Mouse (Mus musculus) heart, embryonic 13.5 days (tissue): ENCODE data around the gene Bloc1s4. TPM values are rescaled to one million over a fixed set of nuclear protein-coding genes. Genes with fewer than 3 reads are reported as not detected.
"Not testable (repeated sequence)": the region's sequence is repeated elsewhere in the genome, so short reads cannot be mapped to it uniquely, and the experiment has no call there.

Experiments used
- ATAC-seq: fragments of 200-750 bp; cut with Nextera tagmentation; 2 replicates; pipeline ENCODE4 v1.8.0; 2017; ENCODE audit warnings: moderate TSS enrichment; ENCODE audit not compliant: insufficient number of reproducible peaks, low FRiP score, low TSS enrichment; ENCODE audit errors: extremely low read depth
- H3K27ac ChIP-seq: fragments of 300-500 bp; sonication (generic); replicated peaks from 2 replicates; pipeline ENCODE4 v1.5.1; 2015; ENCODE audit warnings: moderate library complexity, mild to moderate bottlenecking, inconsistent platforms
- H3K27me3 ChIP-seq: fragments of 300-500 bp; sonication (generic); replicated peaks from 2 replicates; pipeline ENCODE4 v1.6.1; 2015; ENCODE audit warnings: mild to moderate bottlenecking, inconsistent platforms
- H3K36me3 ChIP-seq: fragments of 300-500 bp; sonication (generic); 2 replicates; pipeline ENCODE4 v1.6.1; 2015; ENCODE audit warnings: mild to moderate bottlenecking, inconsistent platforms
- H3K4me1 ChIP-seq: fragments of 300-500 bp; sonication (generic); 2 replicates; pipeline ENCODE4 v1.6.1; 2015; ENCODE audit warnings: inconsistent platforms
- H3K4me2 ChIP-seq: fragments of 300-500 bp; sonication (generic); 2 replicates; pipeline ENCODE4 v1.6.1; 2015; ENCODE audit warnings: inconsistent platforms, mild to moderate bottlenecking, moderate library complexity
- H3K4me3 ChIP-seq: fragments of 300-500 bp; sonication (generic); 2 replicates; pipeline ENCODE4 v1.5.1; 2015; ENCODE audit warnings: moderate library complexity, mild to moderate bottlenecking, inconsistent platforms
- H3K9ac ChIP-seq: fragments of 300-500 bp; sonication (generic); 2 replicates; pipeline ENCODE4 v1.6.1; 2015; ENCODE audit warnings: inconsistent platforms, mild to moderate bottlenecking, moderate library complexity
- H3K9me3 ChIP-seq: fragments of 300-500 bp; sonication (generic); 2 replicates; pipeline ENCODE4 v1.6.1; 2016; ENCODE audit warnings: inconsistent platforms
- WGBS: fragments of 180-500 bp; shearing (Covaris S2); methylation state at CpG from one replicate; pipeline ENCODE4 v1.1.7; 2015; ENCODE audit warnings: mixed read lengths; 5-methylcytosine and 5-hydroxymethylcytosine counted together
- polyA plus RNA-seq: library from polyadenylated mRNA; unstranded; fragments of >200 nt; fragmentation: Nextera tagmentation; extraction: Ambion mirVana; gene quantifications from 2 replicates; pipeline ENCODE4 v1.2.1, GENCODE M21; 2015

The Bloc1s4 gene
- polyA plus RNA-seq = 17.1 and 18.0 TPM in 2 replicates

DNA sequence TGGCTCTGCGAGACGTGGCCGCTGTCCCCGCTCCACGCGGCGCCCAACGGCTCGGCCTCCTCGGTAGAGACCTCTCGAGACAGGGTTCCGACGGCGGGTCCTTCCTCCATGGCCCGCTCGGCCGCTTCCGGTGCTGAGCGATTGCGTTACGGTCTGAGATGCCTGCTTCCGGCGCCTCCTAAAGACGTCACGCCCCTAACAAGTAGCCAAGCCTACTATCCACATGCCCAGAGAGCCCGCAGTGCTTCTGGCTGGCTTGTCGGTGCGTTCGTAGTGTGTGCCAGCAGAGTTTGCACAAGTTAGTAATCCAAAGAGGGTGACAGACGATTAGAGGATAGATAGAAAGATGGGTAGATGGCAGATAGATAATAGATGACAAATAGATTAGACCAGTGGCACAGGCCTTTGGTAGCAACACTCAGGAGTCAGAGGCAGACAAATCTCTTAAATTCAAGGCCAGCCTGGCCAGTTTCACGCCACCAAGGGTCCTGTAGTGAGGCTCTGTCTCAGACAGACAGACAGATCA lies at the start of gene Bloc1s4:
TSS of gene Bloc1s4 (minus strand) at position 115 of the 526 bp plus-strand sequence.
- Histone ChIP-seq H3K4me3 (peak within 1 kb of the TSS; percentile 92), H3K36me3 (peaks cover 9% of the 10 kb centered on the region; the same call in 1 of the 2 replicates), H3K9ac (peak within 1 kb of the TSS; percentile 91), H3K4me1 (peaks cover 17% of the 10 kb centered on the region), H3K27me3 (peaks cover 15% of the 10 kb centered on the region; the same call in 1 of the 2 replicates), H3K27ac (no peak within 1 kb of the TSS), H3K4me2 (peak within 1 kb of the TSS; percentile 96), H3K9me3 (no peaks in the 10 kb centered on the region)
- 4% methylated on average over 31 of the region's 31 CpGs for WGBS
- ATAC-seq = peak; percentile 77

DNA sequence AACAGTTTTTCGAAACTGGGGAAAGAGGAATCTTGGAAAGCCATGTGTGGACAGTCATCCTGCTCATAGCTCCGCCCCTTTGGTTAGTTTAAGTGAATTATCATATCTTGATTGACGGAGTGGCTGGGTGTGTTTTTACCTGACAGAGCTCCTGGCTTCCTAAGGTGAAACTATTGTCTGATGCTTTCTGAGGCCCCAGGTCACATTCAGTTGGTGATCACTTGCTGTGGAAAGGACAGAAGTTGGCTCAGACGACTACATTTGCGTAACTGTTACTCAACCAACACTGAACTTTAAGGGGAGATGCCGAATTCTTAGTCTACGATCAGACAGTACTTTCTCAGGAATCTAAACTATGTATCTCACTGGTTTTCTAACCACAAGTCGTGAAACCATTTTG lies 48.8 kb upstream of the Bloc1s4 start:
- peaks cover 13% of the 10 kb centered on the region for H3K4me1 ChIP-seq
- no peaks in the 10 kb centered on the region for H3K27me3 ChIP-seq
- no peak for ATAC-seq
- peaks cover 20% of the 10 kb centered on the region for H3K36me3 ChIP-seq
- H3K9ac ChIP-seq = peak overlapping the region; percentile 48
- no peaks in the 10 kb centered on the region for H3K9me3 ChIP-seq
- H3K4me2 ChIP-seq = peak overlapping the region; percentile 70
- 54% methylated on average over 8 of the region's 8 CpGs for WGBS
- peak overlapping the region; percentile 61 for H3K4me3 ChIP-seq
- H3K27ac ChIP-seq = no peak overlapping the region

DNA sequence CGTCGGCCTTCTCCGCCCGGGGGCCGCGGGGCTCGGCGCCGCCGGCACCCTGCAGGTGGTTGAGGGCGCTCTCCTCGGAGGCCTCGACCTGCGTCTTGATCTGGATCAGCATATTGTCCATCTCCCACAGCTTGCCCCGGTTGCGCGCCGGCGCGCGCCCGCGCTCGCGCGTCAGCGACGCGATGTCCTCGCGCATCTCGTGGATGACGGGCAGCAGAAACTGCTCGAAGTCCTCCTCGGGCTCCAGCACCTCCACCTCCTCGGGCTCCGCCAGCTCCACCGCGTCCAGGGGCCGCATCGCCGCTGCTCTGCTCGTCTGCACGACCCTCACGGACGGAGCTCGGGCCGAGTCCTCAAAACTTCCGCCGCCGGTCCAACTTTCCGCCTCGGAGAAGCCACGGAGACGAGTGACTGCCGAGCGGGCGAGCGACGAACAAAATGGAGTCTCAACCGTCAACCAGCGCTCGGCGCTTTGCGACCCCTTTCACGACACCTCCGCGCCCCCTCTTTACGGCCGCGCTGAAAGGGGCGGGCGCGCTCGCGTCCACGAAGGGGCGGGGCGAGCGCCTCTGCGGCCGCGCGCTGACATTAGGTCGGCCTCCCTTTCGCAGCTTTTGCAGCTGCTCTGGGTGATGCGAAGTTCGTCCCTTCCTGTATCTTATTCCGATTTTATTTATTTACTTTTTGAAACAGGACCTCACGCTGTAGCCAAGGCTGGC lies 48.0 kb upstream of the Bloc1s4 start, which contains the start of gene Mrfap1:
TSS of gene Mrfap1 (minus strand) at position 477 of the 719 bp plus-strand sequence.
- Histone ChIP-seq H3K4me3 (peak within 1 kb of the TSS; percentile 61), H3K9ac (peak within 1 kb of the TSS; percentile 88), H3K27ac (peak within 1 kb of the TSS; percentile 96), H3K4me2 (peak within 1 kb of the TSS; percentile 70), H3K36me3 (peaks cover 20% of the 10 kb centered on the region), H3K4me1 (peaks cover 13% of the 10 kb centered on the region)
- not testable (repeated sequence) for H3K27me3 ChIP-seq, H3K9me3 ChIP-seq
- WGBS = under 1% methylated on average over 90 of the region's 90 CpGs
- peak; percentile 68 for ATAC-seq

DNA sequence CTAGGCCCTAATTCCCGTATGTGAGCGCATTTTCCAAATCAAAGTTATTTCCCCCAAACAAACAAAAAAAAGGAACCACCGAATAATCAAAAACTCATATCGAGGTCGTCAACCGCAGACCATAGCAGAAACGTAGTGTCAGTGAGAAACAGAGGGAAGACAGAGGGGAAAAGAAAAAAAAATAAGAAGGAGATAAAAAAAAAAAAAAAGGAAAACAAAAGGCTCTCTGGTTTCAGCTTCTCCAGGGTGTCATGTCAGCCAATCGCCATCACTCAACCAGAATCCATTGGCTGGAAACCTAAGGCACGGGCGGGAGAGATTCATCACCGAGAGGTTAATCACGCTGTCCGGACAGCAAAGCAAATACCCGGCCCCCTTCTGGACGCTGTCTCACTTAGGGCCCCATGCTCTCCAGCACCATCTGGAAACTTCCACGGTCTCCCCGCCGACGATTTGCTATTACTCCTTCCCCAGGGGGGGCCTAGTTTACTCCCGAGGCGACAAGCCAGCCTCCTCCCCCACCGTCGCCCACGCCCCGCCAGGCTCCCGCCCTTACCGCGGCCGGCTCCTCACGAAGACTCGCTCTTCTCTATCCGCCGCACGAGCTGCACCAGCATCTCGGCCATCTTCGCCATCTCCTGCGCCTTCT lies 47.3 kb upstream of the Bloc1s4 start:
- 2% methylated on average over 35 of the region's 37 CpGs for WGBS
- Histone ChIP-seq H3K27ac (peak overlapping the region; percentile 96), H3K4me3 (peak overlapping the region; percentile 61), H3K36me3 (peaks cover 20% of the 10 kb centered on the region), H3K9ac (peak overlapping the region; percentile 88), H3K4me2 (peak overlapping the region; percentile 70), H3K4me1 (peaks cover 13% of the 10 kb centered on the region)
- not testable (repeated sequence) for H3K27me3 ChIP-seq, H3K9me3 ChIP-seq
- ATAC-seq = peak; percentile 47; the same call in 1 of the 2 replicates

DNA sequence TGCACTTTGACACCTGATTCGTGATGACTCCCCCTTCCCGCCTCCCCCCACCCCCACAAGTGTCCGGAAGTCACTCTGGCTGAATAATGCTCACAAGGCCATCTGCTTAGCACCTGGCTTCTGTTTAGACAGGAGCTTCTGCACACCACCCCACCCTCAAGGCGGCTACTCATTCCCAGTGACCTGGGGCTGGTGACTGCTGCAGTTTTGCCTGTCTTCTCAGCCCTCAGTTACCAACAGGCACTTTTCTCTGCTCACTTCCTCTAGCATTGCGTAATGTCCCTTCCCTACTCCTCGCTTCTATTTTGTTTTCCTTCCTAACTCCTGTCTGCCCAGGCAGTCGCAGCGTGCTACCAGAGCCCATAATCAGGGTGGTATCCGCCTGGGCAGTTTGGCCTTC lies 43.4 kb upstream of the Bloc1s4 start:
- Histone ChIP-seq H3K36me3 (peaks cover 20% of the 10 kb centered on the region), H3K27ac (peak overlapping the region; percentile 48), H3K27me3 (no peaks in the 10 kb centered on the region; the same call in 1 of the 2 replicates), H3K4me3 (no peak overlapping the region), H3K9me3 (no peaks in the 10 kb centered on the region), H3K9ac (no peak overlapping the region), H3K4me1 (peaks cover 9% of the 10 kb centered on the region), H3K4me2 (no peak overlapping the region)
- no peak for ATAC-seq
- 69% methylated on average over 9 of the region's 9 CpGs for WGBS

DNA sequence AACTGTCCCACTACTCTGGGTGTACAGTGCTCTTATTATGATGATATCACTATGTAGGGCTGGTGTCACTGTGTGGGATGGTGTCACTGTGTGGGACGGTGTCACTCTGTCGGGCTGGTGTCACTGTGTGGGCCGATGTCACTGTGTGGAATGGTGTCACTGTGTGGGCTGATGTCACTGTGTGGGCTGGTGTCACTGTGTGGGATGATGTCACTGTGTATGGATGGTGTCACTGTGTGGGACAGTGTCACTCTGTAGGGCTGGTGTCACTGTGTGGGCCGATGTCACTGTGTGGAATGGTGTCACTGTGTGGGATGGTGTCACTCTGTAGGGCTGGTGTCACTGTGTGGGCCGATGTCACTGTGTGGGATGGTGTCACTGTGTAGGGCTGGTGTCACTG lies 37.6 kb upstream of the Bloc1s4 start:
- no peak overlapping the region for H3K9ac ChIP-seq
- H3K4me1 ChIP-seq = no peaks in the 10 kb centered on the region
- no peak overlapping the region for H3K4me2 ChIP-seq
- H3K9me3 ChIP-seq = 0 out of 2 replicates have a peak, but pooled peaks cover 4% of the 10 kb centered on the region
- H3K27me3 ChIP-seq = no peaks in the 10 kb centered on the region; the same call in 1 of the 2 replicates
- H3K27ac ChIP-seq = no peak overlapping the region
- WGBS = 88% methylated on average over 5 of the region's 5 CpGs
- H3K4me3 ChIP-seq = no peak overlapping the region
- ATAC-seq = no peak
- H3K36me3 ChIP-seq = no peaks in the 10 kb centered on the region

DNA sequence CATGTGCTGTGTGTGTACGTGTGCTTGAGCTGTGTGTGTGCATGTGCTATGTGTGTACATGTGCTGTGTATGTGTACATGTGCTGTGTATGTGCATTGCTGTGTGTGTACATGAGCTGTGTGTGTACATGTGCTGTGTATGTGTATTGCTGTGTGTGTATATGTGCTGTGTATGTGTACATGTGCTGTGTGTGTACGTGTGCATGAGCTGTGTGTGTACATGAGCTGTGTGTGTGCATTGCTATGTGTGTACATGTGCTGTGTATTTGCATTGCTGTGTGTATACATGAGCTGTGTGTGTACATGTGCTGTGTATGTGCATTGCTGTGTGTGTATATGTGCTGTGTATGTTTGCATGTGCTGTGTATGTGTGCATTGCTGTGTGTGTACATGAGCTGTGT lies 31.1 kb upstream of the Bloc1s4 start:
- Histone ChIP-seq H3K4me1 (peaks cover 14% of the 10 kb centered on the region), H3K4me3 (no peak overlapping the region), H3K27me3 (no peaks in the 10 kb centered on the region), H3K9ac (no peak overlapping the region), H3K27ac (no peak overlapping the region), H3K4me2 (no peak overlapping the region), H3K36me3 (no peaks in the 10 kb centered on the region), H3K9me3 (peaks cover 13% of the 10 kb centered on the region)
- ATAC-seq = no peak
- 65% methylated on average over 2 of the region's 2 CpGs for WGBS

DNA sequence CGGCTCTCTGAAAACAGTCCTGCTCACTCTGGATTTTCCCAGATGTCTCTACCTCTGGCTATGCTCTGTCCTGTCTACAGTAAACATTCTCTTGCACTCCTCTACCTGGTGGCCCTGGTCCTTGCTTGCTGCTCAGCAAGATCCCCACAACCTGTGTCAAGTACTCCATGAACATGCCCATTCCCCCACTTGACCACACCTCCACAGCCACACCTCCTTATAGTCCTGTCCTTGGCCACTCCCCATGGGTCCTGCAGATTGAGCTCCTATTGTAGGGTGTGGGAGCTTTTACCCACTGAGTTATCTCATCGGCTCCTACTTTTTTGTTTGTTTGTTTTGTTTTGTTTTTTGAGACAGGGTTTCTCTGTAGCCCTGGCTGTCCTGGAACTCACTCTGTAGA lies 30.5 kb upstream of the Bloc1s4 start:
- WGBS = 83% methylated on average over 1 of the region's 2 CpGs
- no peak overlapping the region for H3K9ac ChIP-seq
- peaks cover 12% of the 10 kb centered on the region for H3K9me3 ChIP-seq
- H3K36me3 ChIP-seq = no peaks in the 10 kb centered on the region
- peaks cover 14% of the 10 kb centered on the region for H3K4me1 ChIP-seq
- no peak overlapping the region for H3K4me2 ChIP-seq
- no peaks in the 10 kb centered on the region for H3K27me3 ChIP-seq
- H3K27ac ChIP-seq = no peak overlapping the region
- no peak for ATAC-seq
- H3K4me3 ChIP-seq = no peak overlapping the region

DNA sequence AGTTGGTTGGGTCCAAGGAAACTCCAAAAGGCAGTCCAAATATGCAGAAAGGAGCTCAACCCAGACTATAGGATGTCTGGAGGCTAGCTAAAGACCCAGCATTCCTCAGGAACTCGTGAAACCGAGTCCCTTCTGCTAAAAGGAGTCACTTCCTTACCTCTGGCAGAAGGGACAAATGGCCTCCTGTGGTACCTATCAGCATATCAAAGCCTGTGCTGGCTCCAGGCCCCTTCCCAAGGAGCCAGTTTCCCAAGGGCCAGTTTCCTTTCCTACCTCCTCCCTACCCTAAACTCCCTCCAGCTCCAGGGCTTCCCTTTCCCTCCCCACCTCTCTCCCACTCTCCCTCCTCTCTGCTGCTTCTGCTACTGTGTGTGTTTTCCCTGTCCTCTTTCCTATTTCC lies 28.7 kb upstream of the Bloc1s4 start:
- no peak for ATAC-seq
- H3K9me3 ChIP-seq = peaks cover 12% of the 10 kb centered on the region
- H3K36me3 ChIP-seq = no peaks in the 10 kb centered on the region
- no peak overlapping the region for H3K4me2 ChIP-seq
- no peak overlapping the region for H3K4me3 ChIP-seq
- no peaks in the 10 kb centered on the region for H3K27me3 ChIP-seq
- no peak overlapping the region for H3K27ac ChIP-seq
- peaks cover 14% of the 10 kb centered on the region for H3K4me1 ChIP-seq
- WGBS = 7% methylated on average over 2 of the region's 2 CpGs
- no peak overlapping the region for H3K9ac ChIP-seq

DNA sequence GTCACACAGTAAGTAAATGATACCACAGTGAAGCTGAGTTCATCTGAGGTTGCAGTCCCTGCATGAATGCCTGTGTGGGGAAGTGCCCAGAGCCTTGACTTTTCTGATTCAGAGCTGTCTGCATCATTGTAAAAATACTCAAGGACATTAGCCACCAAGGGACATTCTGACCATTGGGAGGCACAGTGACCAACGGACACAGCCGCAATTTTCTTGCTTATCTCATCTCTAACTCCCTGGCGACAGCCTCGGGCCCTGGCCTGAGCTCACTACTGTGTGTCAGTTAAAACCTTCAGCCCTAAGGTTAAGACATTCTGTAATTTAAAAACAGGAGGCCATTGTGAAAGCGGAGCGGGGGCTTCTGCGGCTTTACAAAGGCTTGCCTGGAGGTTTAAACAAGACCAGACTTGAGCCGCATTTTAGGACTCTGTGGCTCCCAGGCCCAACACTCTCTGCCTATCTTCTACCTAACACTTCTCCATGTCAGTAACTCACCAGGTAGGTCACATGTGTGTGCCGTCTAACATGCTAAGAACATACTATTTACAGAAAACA lies 27.6 kb upstream of the Bloc1s4 start:
- 14% methylated on average over 9 of the region's 9 CpGs for WGBS
- H3K27ac ChIP-seq = peak overlapping the region; percentile 52
- H3K9ac ChIP-seq = no peak overlapping the region
- H3K4me1 ChIP-seq = peaks cover 14% of the 10 kb centered on the region
- no peaks in the 10 kb centered on the region for H3K36me3 ChIP-seq
- no peaks in the 10 kb centered on the region for H3K27me3 ChIP-seq
- H3K4me3 ChIP-seq = no peak overlapping the region
- peak overlapping the region; percentile 21 for H3K4me2 ChIP-seq
- peaks cover 12% of the 10 kb centered on the region for H3K9me3 ChIP-seq
- no peak for ATAC-seq

DNA sequence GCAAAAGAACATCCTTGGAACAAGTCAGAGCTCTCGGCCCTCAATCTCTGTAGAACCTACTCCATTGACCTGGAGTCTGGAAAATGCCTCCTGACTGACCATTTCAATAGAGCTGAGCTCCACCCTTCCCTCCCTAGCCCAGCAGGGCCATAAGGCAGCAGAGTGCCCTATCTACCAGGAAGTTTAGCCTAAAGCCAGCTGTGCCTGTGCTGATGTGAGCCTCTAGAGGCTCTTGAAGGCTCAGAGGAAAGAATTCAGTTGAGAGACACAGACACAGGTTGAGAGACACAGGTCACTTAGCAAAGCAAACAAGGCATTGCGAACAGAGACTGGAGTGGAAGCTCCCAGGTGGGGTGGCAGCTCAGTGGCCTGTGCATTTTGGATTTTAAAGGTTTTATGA lies 26.9 kb upstream of the Bloc1s4 start:
- WGBS = 68% methylated on average over 2 of the region's 2 CpGs
- no peak for ATAC-seq
- no peak overlapping the region for H3K9ac ChIP-seq
- no peak overlapping the region for H3K4me3 ChIP-seq
- H3K27ac ChIP-seq = no peak overlapping the region
- H3K9me3 ChIP-seq = peaks cover 6% of the 10 kb centered on the region; the same call in 1 of the 2 replicates
- no peaks in the 10 kb centered on the region for H3K27me3 ChIP-seq
- peaks cover 14% of the 10 kb centered on the region for H3K4me1 ChIP-seq
- no peaks in the 10 kb centered on the region for H3K36me3 ChIP-seq
- H3K4me2 ChIP-seq = no peak overlapping the region
